Mouse (Mus musculus) forebrain, embryonic 16.5 days (tissue): ENCODE data around the gene Mn1. TPM values are rescaled to one million over a fixed set of nuclear protein-coding genes. Genes with fewer than 3 reads are reported as not detected.

Source experiments
- ATAC-seq: fragments of 200-750 bp; cut with Nextera tagmentation; 2 replicates; pipeline ENCODE4 v1.8.0; 2017; ENCODE audit warnings: mild to moderate bottlenecking, moderate library complexity
- H3K27ac ChIP-seq: fragments of 300-500 bp; sonication (generic); 2 replicates; pipeline ENCODE4 v1.5.1; 2014; ENCODE audit warnings: low read length, control low read depth
- H3K27me3 ChIP-seq: fragments of 300-500 bp; sonication (generic); replicated peaks from 2 replicates; pipeline ENCODE4 v1.6.1; 2014; ENCODE audit warnings: low read length; ENCODE audit not compliant: control insufficient read depth, insufficient read depth
- H3K36me3 ChIP-seq: fragments of 300-500 bp; sonication (generic); 2 replicates; pipeline ENCODE4 v1.6.1; 2014; ENCODE audit not compliant: control insufficient read depth, insufficient read depth
- H3K4me1 ChIP-seq: fragments of 300-500 bp; sonication (generic); replicated peaks from 2 replicates; pipeline ENCODE4 v1.6.1; 2014; ENCODE audit warnings: low read length; ENCODE audit not compliant: control insufficient read depth, insufficient read depth
- H3K4me2 ChIP-seq: fragments of 300-500 bp; sonication (generic); 2 replicates; pipeline ENCODE4 v1.6.1; 2014; ENCODE audit warnings: mild to moderate bottlenecking, low read length, control low read depth
- H3K4me3 ChIP-seq: fragments of 300-500 bp; sonication (generic); replicated peaks from 2 replicates; pipeline ENCODE4 v1.5.1; 2014; ENCODE audit warnings: mild to moderate bottlenecking, low read length, control low read depth
- H3K9ac ChIP-seq: fragments of 300-500 bp; sonication (generic); replicated peaks from 2 replicates; pipeline ENCODE4 v1.6.1; 2014; ENCODE audit warnings: low read depth, low read length, control low read depth
- H3K9me3 ChIP-seq: fragments of 300-500 bp; sonication (generic); 2 replicates; pipeline ENCODE4 v1.6.1; 2016; ENCODE audit warnings: low read length; ENCODE audit not compliant: control insufficient read depth
- WGBS: fragments of 180-500 bp; shearing (Covaris S2); extraction: QIAGEN DNeasy Blood & Tissue Kit; methylation state at CpG from one replicate; pipeline ENCODE4 v1.1.7; 2014; 5-methylcytosine and 5-hydroxymethylcytosine counted together
- polyA plus RNA-seq: library from polyadenylated mRNA; unstranded; fragments of >200 nt; fragmentation: Nextera tagmentation; extraction: Ambion mirVana; gene quantifications from 2 replicates; pipeline ENCODE4 v1.2.1, GENCODE M21; 2015

The Mn1 gene
- polyA plus RNA-seq, 1 experiment from 2014 or later = 99.6 TPM

DNA sequence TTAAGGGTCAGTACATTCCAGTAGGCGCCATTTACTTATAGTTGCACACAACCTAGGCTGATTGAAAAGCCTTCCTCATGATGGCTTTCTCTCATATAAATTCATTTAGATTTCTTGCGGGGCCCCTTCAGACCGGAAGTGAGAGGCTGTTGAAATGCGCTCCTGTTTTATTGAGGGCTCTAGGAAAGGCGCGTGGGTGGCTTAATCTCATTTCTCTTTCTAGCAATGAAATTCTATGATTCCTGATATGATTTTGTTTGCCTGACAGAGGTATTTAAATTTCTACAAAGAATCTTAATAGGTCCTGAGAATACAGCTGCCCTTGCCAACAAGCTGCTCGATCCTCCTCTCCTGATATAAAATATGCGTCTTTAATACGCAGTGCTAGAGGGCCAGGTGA lies 8.7 kb downstream of the Mn1 start:
- WGBS = 39% methylated on average over 9 of the region's 9 CpGs
- 0 out of 2 replicates have a peak, but pooled peaks cover 5% of the 10 kb centered on the region for H3K36me3 ChIP-seq

DNA sequence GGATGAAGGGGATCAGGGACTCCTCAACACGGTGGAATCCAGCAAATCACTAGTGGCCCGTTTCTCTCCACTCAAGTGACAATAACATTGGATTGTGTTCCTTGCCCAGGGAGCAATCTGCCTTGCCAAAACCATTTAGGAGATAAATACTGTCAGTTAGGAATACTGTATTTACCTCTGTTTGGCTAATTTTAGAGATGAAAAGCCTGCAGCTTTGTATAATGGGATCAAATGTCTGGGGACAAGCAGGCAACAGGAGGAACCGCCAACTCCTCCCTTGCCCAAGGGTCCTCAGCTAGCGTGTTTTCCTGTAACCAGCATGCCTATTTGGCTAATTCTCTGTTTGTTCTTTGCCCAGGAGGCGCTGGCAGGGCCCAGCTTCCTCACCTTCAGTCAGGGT lies 9.1 kb downstream of the Mn1 start:
- H3K9me3 ChIP-seq = no peaks in the 10 kb centered on the region
- peak overlapping the region; percentile 89 for H3K9ac ChIP-seq
- no peak for ATAC-seq
- H3K27ac ChIP-seq = peak overlapping the region; percentile 52
- H3K36me3 ChIP-seq = 0 out of 2 replicates have a peak, but pooled peaks cover 5% of the 10 kb centered on the region
- H3K4me1 ChIP-seq = peaks cover 68% of the 10 kb centered on the region
- H3K27me3 ChIP-seq = no peaks in the 10 kb centered on the region
- 11% methylated on average over 5 of the region's 5 CpGs for WGBS
- peak overlapping the region; percentile 71 for H3K4me3 ChIP-seq
- peak overlapping the region; percentile 68 for H3K4me2 ChIP-seq

More for the DNA sequence above, 8.7 kb downstream of the Mn1 start:
- Histone ChIP-seq H3K27me3 (no peaks in the 10 kb centered on the region), H3K27ac (peak overlapping the region; percentile 52), H3K4me2 (peak overlapping the region; percentile 68), H3K4me3 (peak overlapping the region; percentile 71), H3K4me1 (peaks cover 64% of the 10 kb centered on the region), H3K9me3 (no peaks in the 10 kb centered on the region), H3K9ac (peak overlapping the region; percentile 89)
- ATAC-seq = no peak

DNA sequence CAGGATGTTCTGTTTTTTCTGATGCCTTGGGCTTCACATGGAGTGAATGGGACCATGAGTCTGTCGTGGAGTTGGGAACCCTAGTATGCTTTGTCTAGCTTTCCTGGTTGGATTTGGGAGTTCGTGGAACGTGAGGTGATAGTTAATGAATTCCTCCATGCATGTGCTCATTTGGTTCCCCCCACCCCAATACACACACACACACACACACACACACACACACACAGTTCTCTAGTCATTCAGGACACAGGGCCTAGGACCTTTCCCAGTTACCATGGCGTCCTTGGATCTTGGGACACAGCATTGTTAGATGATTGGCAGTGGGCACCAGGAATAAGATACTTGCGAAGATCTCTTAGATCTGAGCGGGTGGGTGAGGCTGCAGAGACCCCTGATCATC lies 11.7 kb downstream of the Mn1 start:
- ATAC-seq = no peak
- Histone ChIP-seq H3K9ac (peak overlapping the region; percentile 89), H3K4me2 (peak overlapping the region; percentile 68), H3K4me1 (peaks cover 87% of the 10 kb centered on the region), H3K36me3 (no peaks in the 10 kb centered on the region), H3K9me3 (no peaks in the 10 kb centered on the region), H3K27me3 (no peaks in the 10 kb centered on the region), H3K4me3 (peak overlapping the region; percentile 71), H3K27ac (peak overlapping the region; percentile 36)
- WGBS = 19% methylated on average over 6 of the region's 6 CpGs

DNA sequence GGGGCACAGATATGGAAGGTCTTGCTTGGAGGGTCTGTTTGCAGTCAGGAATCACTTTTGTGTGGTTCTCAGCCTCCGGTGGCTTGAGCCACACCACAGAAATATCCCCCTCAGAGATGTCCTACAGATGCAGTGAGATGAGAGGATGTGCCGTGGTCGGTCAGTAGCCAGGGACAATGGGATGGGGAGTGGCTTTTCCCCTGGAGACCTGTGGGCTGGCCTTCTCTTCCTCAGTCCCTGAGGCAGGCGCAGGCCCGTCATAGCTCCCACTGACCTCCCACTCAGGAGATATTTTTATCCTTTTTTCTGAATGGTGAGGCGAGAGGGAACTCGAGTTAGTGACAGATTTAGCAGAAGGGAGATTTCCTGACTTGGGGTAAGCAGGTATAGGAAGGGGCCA lies 12.6 kb downstream of the Mn1 start:
- Histone ChIP-seq H3K36me3 (no peaks in the 10 kb centered on the region), H3K27ac (peak overlapping the region; percentile 36), H3K4me1 (peaks cover 89% of the 10 kb centered on the region), H3K9ac (peak overlapping the region; percentile 89), H3K27me3 (no peaks in the 10 kb centered on the region), H3K9me3 (no peaks in the 10 kb centered on the region), H3K4me3 (peak overlapping the region; percentile 71), H3K4me2 (peak overlapping the region; percentile 68)
- 22% methylated on average over 7 of the region's 7 CpGs for WGBS
- ATAC-seq = no peak

DNA sequence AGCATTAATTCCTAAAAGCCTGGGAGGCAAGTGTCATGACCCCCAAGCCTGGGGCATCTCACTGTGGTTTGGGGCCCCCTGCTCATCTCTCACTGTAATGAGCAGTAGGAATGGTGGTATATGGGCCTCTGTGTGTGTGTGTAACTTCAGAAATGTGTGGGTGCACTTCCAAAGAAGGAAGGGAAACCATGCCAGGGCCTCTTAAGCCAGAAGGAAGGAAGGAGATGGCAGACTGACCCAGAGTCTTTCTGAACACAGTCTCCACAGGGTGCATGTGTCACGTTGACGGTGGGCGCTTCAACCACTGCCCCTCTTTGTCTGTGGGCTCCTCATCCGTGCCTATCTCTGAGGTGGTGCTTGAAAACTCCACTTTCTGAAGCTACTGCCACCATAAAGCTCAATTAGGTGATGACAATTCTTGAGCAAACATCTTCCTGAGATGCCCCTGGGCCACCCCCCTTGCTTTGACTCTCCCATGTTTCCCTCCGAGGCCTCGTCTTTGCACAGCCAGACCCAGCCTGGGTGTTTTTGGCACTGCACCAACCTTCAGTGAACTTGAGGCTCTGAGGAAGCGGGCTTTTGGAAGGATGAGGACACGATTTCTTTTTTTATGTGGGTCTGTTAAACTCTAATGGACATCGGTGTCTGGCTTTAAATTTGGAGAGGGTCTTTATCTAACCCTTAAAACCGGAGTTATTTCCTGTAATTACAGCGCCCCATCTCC lies 14.0 kb downstream of the Mn1 start:
- Histone ChIP-seq H3K27me3 (no peaks in the 10 kb centered on the region), H3K27ac (peak overlapping the region; percentile 37), H3K4me2 (peak overlapping the region; percentile 68), H3K9ac (peak overlapping the region; percentile 12), H3K4me3 (peak overlapping the region; percentile 29), H3K9me3 (no peaks in the 10 kb centered on the region), H3K36me3 (no peaks in the 10 kb centered on the region), H3K4me1 (peaks cover 94% of the 10 kb centered on the region)
- WGBS = 23% methylated on average over 11 of the region's 11 CpGs
- ATAC-seq = no peak

DNA sequence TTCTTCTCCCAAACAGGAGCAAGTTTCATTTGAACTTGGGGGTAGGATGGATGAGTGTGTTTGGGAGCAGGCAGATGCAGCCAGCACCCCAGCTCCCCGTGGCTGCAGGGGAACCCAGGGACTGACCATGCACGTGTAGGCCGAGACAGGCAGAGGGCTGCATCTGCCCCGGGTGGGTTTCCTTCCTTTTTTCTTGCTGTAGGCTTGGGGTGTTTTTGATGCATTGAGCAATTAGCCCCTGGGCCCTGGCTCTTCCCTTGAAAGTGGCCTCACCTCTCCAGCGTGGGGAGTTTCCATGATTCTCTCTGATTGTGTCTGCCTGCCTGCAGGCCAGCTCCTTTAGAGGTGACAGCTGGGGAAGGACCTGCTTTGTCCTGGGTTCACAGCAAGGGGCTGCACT lies 15.7 kb downstream of the Mn1 start:
- Histone ChIP-seq H3K4me2 (peak overlapping the region; percentile 68), H3K27me3 (no peaks in the 10 kb centered on the region), H3K9me3 (no peaks in the 10 kb centered on the region), H3K36me3 (no peaks in the 10 kb centered on the region), H3K4me1 (peaks cover 94% of the 10 kb centered on the region), H3K4me3 (no peak overlapping the region; the same call in none of the 2 replicates), H3K9ac (peak overlapping the region; percentile 55), H3K27ac (peak overlapping the region; percentile 79)
- no peak for ATAC-seq
- 20% methylated on average over 5 of the region's 5 CpGs for WGBS

DNA sequence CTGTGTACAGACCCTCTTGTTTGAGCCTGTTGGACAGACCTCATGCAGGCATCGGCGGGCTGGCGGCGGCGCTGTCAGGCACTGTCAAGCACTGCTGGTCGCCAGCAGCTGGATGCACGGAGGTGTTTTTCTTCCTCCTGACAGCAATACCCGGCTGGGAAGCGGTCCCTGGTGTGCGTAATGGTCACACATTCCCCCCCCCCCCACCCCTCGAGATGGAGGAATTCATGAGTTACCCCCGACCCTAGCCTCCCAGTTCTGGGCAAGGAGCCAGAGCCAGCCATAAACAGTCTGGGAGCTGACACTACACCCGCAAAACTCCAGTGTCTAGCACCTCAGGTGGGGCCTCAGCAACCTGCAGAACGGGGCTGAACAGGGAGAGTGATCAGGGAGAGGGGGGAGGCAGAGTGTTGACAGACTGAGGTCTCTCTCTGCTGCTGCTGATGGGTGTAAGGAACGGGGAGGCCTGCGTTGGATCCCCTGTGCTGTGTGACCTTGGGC lies 17.2 kb downstream of the Mn1 start:
- Histone ChIP-seq H3K9me3 (no peaks in the 10 kb centered on the region), H3K27me3 (no peaks in the 10 kb centered on the region), H3K4me1 (peaks cover 85% of the 10 kb centered on the region), H3K4me2 (peak overlapping the region; percentile 68), H3K27ac (peak overlapping the region; percentile 79), H3K4me3 (peak overlapping the region; percentile 18), H3K36me3 (no peaks in the 10 kb centered on the region), H3K9ac (peak overlapping the region; percentile 55)
- peak; percentile 71 for ATAC-seq
- 7% methylated on average over 16 of the region's 16 CpGs for WGBS

DNA sequence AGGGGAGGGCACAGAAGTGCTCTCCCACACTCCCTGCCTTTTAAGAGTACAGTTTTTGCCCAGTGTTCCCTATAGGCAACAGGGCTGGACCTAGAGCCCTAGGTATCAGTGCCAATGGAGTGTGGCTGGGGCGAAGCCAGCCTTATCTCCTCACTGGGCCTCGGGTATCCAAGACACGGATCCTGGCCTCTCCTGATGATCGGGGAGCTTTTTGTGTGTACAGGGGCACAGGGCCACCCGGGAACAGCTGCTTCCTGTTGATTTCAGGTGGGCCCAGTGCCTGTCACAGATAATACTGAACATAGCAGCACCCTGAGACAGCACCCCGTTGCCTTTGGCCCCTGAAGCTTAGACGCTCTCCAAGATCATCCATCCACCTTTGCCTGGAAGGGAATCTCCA lies 19.1 kb downstream of the Mn1 start:
- no peaks in the 10 kb centered on the region for H3K27me3 ChIP-seq
- WGBS = 75% methylated on average over 7 of the region's 7 CpGs
- no peak overlapping the region for H3K4me2 ChIP-seq
- H3K4me1 ChIP-seq = peaks cover 67% of the 10 kb centered on the region
- H3K36me3 ChIP-seq = no peaks in the 10 kb centered on the region
- no peak overlapping the region for H3K4me3 ChIP-seq
- H3K9ac ChIP-seq = no peak overlapping the region
- ATAC-seq = no peak
- H3K27ac ChIP-seq = no peak overlapping the region
- H3K9me3 ChIP-seq = no peaks in the 10 kb centered on the region

DNA sequence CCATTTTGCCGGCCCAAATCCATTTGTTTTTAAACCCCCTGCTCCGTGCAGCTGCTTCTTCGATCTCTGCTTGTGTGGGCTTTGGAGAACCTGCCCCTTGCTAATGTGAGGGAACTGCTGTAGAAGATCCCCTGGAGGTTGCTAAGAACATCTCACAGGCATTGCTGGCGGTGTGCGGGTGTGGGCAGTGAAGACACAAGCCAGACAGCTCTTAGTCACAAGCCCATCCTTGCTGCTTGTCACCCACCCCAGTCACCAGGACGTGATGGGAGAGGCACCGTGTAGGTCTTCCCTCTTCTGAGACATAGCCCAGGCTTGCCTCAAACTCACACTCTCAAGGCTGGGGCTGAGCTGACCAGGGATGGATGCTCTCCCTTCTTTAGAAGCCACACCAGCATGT lies 20.0 kb downstream of the Mn1 start:
- Histone ChIP-seq H3K9ac (no peak overlapping the region), H3K4me2 (no peak overlapping the region), H3K4me1 (peaks cover 66% of the 10 kb centered on the region), H3K4me3 (no peak overlapping the region), H3K27me3 (no peaks in the 10 kb centered on the region), H3K9me3 (no peaks in the 10 kb centered on the region), H3K27ac (no peak overlapping the region), H3K36me3 (no peaks in the 10 kb centered on the region)
- ATAC-seq = no peak
- 68% methylated on average over 7 of the region's 7 CpGs for WGBS
